Mouse (Mus musculus): ENCODE results near the gene Slc2a1.

DNA sequence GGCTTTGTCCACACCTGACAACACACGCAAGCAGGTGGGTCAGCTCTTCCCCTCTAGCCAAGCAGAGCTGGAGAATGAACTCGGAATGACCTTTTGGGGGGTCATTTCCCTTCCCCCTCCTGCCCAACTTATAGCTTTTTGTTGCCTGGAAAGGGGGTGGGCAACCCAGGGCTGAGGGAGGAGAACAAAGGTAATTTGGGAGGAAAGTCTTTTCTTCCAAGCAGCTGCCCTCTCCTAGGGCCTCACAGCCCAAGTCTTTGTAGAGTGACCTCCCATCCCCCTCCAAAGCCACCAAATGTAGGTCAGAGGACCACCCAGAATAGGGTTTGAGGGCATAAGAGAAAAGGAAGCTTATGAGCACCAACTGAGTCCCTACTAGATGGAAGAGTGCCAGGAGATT lies 34.9 kb upstream of the Slc2a1 start:
- TF ChIP-seq CTCF (IDR thresholded peaks at IDR 0.05; ENCODE audit: low read depth) (no peak), EP300 (IDR thresholded peaks at IDR 0.05; ENCODE audit: low read depth) (no peak)

Data from heart, postnatal 0 days (tissue).